Mouse (Mus musculus): ENCODE measurements around the gene Nt5m. TPM values are rescaled to one million over a fixed set of nuclear protein-coding genes. Genes with fewer than 3 reads are reported as not detected.
A peak's percentile ranks its signal among the peaks of the same experiment; 100 is the strongest.

Gene Nt5m
- polyA plus RNA-seq, 1 experiment from 2014 or later: 35.2 TPM

- H3K36me3 ChIP-seq (ENCODE audit: insufficient read depth): no peaks in the 10 kb centered on the region
- DNase-seq (peak; percentile 52), ATAC-seq (ENCODE audit: insufficient read depth) (no peak)
- no peaks in the 10 kb centered on the region for H3K27me3 ChIP-seq (ENCODE audit: insufficient read depth, low read length)
- H3K4me3 ChIP-seq (ENCODE audit: low read depth, low read length): no peak overlapping the region
- no peak overlapping the region for H3K27ac ChIP-seq (ENCODE audit: low read depth)
- no peak overlapping the region for H3K4me2 ChIP-seq
- 0 out of 2 replicates have a peak, but pooled peaks cover 4% of the 10 kb centered on the region for H3K4me1 ChIP-seq (ENCODE audit: insufficient read depth)
- 28% methylated on average over 4 of the region's 4 CpGs for WGBS
- TF ChIP-seq CTCF (IDR thresholded peaks at IDR 0.05; ENCODE audit: low read depth): no peak
- no peaks in the 10 kb centered on the region for H3K9me3 ChIP-seq (ENCODE audit: low read depth, low read length)
- H3K9ac ChIP-seq: no peak overlapping the region
Observed at GRCm38 (mm10) chr11:59918014-59918413, 78.8 kb downstream of the Nt5m start.

GRCm38 (mm10) chr11:59919401-59919800 lies 80.2 kb downstream of the Nt5m start:
- no peak for DNase-seq
- Histone ChIP-seq H3K27me3 (ENCODE audit: insufficient read depth, low read length) (no peaks in the 10 kb centered on the region), H3K4me3 (ENCODE audit: low read depth, low read length) (no peak overlapping the region), H3K4me1 (ENCODE audit: insufficient read depth) (0 out of 2 replicates have a peak, but pooled peaks cover 4% of the 10 kb centered on the region), H3K9ac (no peak overlapping the region), H3K36me3 (ENCODE audit: insufficient read depth) (no peaks in the 10 kb centered on the region), H3K27ac (ENCODE audit: low read depth) (no peak overlapping the region), H3K4me2 (no peak overlapping the region), H3K9me3 (ENCODE audit: low read depth, low read length) (no peaks in the 10 kb centered on the region)
- WGBS: 55% methylated on average over 3 of the region's 3 CpGs
- TF ChIP-seq CTCF (IDR thresholded peaks at IDR 0.05; ENCODE audit: low read depth): no peak
- ATAC-seq (ENCODE audit: insufficient read depth): no peak

DNA sequence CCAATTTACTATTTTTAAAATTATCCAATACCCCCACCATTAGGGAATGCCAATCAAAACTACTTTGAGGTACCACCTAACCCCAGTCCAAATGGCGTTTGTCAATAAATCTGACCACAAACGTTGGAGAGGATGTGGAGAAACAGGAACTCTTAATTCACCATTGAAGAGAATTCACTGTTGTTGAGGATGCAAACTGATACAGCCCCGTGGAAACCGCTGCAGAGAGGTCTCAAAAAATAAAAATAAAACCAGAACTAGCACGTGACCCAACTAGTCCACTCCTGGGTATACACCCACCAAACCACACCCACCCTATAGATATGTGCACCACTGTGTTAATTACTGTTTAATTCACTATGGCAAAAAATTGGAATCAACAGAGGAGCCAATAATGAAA lies 81.1 kb downstream of the Nt5m start:
- Histone ChIP-seq H3K4me1 (ENCODE audit: insufficient read depth) (0 out of 2 replicates have a peak, but pooled peaks cover 4% of the 10 kb centered on the region), H3K4me3 (ENCODE audit: low read depth, low read length) (no peak overlapping the region), H3K27me3 (ENCODE audit: insufficient read depth, low read length) (no peaks in the 10 kb centered on the region), H3K36me3 (ENCODE audit: insufficient read depth) (no peaks in the 10 kb centered on the region), H3K27ac (ENCODE audit: low read depth) (no peak overlapping the region), H3K4me2 (no peak overlapping the region), H3K9me3 (ENCODE audit: low read depth, low read length) (no peaks in the 10 kb centered on the region), H3K9ac (no peak overlapping the region)
- DNase-seq (no peak), ATAC-seq (ENCODE audit: insufficient read depth) (no peak)
- TF ChIP-seq CTCF (IDR thresholded peaks at IDR 0.05; ENCODE audit: low read depth): no peak
- WGBS: 64% methylated on average over 5 of the region's 5 CpGs

DNA sequence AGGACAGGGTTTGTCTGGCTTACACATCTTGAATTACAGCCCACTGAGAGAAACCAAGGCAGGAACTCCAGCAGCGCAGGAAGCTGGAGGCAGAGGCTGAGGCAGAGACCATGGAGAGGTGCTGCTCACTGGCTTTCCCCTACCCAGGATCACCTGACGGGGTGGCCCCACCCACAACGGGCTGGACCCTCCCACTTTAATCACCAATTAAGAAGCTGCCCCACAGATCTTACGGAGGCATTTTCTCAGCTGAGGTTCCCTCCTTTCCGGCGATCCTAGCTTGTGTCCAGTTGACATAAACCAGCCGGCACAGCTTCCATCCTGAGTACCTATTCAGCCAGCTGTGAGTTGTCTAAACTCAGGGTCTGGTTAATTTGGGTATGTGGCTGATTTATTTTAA lies 82.0 kb downstream of the Nt5m start:
- H3K36me3 ChIP-seq (ENCODE audit: insufficient read depth): no peaks in the 10 kb centered on the region
- TF ChIP-seq CTCF (IDR thresholded peaks at IDR 0.05; ENCODE audit: low read depth): no peak
- H3K4me2 ChIP-seq: peak overlapping the region; percentile 36
- no peak overlapping the region for H3K27ac ChIP-seq (ENCODE audit: low read depth)
- 0 out of 2 replicates have a peak, but pooled peaks cover 4% of the 10 kb centered on the region for H3K4me1 ChIP-seq (ENCODE audit: insufficient read depth)
- ATAC-seq (ENCODE audit: insufficient read depth): peak; percentile 52; the same call in 1 of the 2 replicates
- H3K9me3 ChIP-seq (ENCODE audit: low read depth, low read length): no peaks in the 10 kb centered on the region
- WGBS: 13% methylated on average over 7 of the region's 7 CpGs
- no peaks in the 10 kb centered on the region for H3K27me3 ChIP-seq (ENCODE audit: insufficient read depth, low read length)
- peak; percentile 64 for DNase-seq
- H3K4me3 ChIP-seq (ENCODE audit: low read depth, low read length): no peak overlapping the region
- H3K9ac ChIP-seq: no peak overlapping the region

DNA sequence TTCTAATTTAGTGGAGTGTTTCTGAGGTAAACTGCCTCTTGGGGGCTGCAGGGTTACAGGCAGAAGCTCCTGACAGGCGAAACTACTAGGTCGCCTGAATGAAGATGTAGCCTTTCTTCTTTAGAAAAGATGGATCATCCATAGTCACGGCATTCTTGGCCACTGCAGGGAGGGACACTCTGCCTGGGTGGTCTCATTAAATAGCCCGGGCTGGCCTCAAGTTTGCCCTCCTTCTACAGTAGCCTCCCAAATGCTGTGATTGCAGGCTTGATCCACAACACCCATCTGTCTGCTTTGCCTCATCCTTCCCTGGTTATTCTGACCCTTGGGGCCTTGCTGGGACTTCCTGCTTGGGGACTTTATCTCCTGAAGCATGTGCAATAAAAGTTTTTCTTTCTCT lies 90.8 kb downstream of the Nt5m start:
- no peak overlapping the region for H3K4me2 ChIP-seq
- H3K9ac ChIP-seq: no peak overlapping the region
- no peak overlapping the region for H3K4me3 ChIP-seq (ENCODE audit: low read depth, low read length)
- TF ChIP-seq CTCF (IDR thresholded peaks at IDR 0.05; ENCODE audit: low read depth): no peak
- WGBS: 38% methylated on average over 4 of the region's 4 CpGs
- H3K27me3 ChIP-seq (ENCODE audit: insufficient read depth, low read length): no peaks in the 10 kb centered on the region
- H3K36me3 ChIP-seq (ENCODE audit: insufficient read depth): no peaks in the 10 kb centered on the region
- H3K9me3 ChIP-seq (ENCODE audit: low read depth, low read length): no peaks in the 10 kb centered on the region
- H3K4me1 ChIP-seq (ENCODE audit: insufficient read depth): no peaks in the 10 kb centered on the region
- no peak for DNase-seq
- H3K27ac ChIP-seq (ENCODE audit: low read depth): no peak overlapping the region
- no peak for ATAC-seq (ENCODE audit: insufficient read depth)

Other genes with a start within 250 kb of the Nt5m start
- gene Olfr223, start 246.2 kb upstream of the Nt5m start, polyA plus RNA-seq (2014; fragmentation: Nextera tagmentation; extraction: Ambion mirVana): not detected in 2 replicates
- gene Mprip, start 178.1 kb upstream of the Nt5m start, polyA plus RNA-seq (2014; fragmentation: Nextera tagmentation; extraction: Ambion mirVana): 128 and 145 TPM in 2 replicates
- gene Pld6, start 51.8 kb upstream of the Nt5m start, polyA plus RNA-seq (2014; fragmentation: Nextera tagmentation; extraction: Ambion mirVana): 1.8 and 2.3 TPM in 2 replicates
- 26.1 and 26.2 TPM in 2 replicates for gene Flcn, start 29.4 kb upstream of the Nt5m start, polyA plus RNA-seq (2014; fragmentation: Nextera tagmentation; extraction: Ambion mirVana)
- 224 and 228 TPM in 2 replicates for gene Cops3, start 391 bp downstream of the Nt5m start, polyA plus RNA-seq (2014; fragmentation: Nextera tagmentation; extraction: Ambion mirVana)
- 48.9 and 50.4 TPM in 2 replicates for gene Med9, start 108.8 kb downstream of the Nt5m start, polyA plus RNA-seq (2014; fragmentation: Nextera tagmentation; extraction: Ambion mirVana)
- 1.7 and 2.2 TPM in 2 replicates for gene Rasd1, start 125.5 kb downstream of the Nt5m start, polyA plus RNA-seq (2014; fragmentation: Nextera tagmentation; extraction: Ambion mirVana)
- gene Pemt, start 207.0 kb downstream of the Nt5m start, polyA plus RNA-seq (2014; fragmentation: Nextera tagmentation; extraction: Ambion mirVana): 8.8 and 9.7 TPM in 2 replicates